Mouse (Mus musculus) cortical plate, adult 2 months (tissue): Measurements from ENCODE around the gene Tspan9. TPM values are rescaled to one million over a fixed set of nuclear protein-coding genes. Genes with fewer than 3 reads are reported as not detected.

Source experiments
- H3K27ac ChIP-seq: fragments of 200-500 bp; 2 replicates; pipeline ENCODE4 v1.5.1; 2012; ENCODE audit warnings: low read length, control low read depth, inconsistent platforms; ENCODE audit not compliant: insufficient read depth
- H3K4me1 ChIP-seq: fragments of 200-500 bp; 2 replicates; pipeline ENCODE4 v1.6.1; 2011; ENCODE audit warnings: low read length; ENCODE audit not compliant: control insufficient read depth, insufficient read depth
- H3K4me3 ChIP-seq: fragments of 200-500 bp; 2 replicates; pipeline ENCODE4 v1.5.1; 2011; ENCODE audit warnings: mild to moderate bottlenecking, low read length, control low read depth; ENCODE audit not compliant: insufficient read depth
- CTCF ChIP-seq: fragments of 200-500 bp; IDR thresholded peaks from 2 replicates; pipeline ENCODE4 v1.5.1; 2011; ENCODE audit warnings: mild to moderate bottlenecking, control low read depth, low read length; ENCODE audit not compliant: insufficient read depth; ENCODE audit errors: extremely low read depth
- POLR2A ChIP-seq: fragments of 200-500 bp; IDR thresholded peaks from 2 replicates; pipeline ENCODE4 v1.6.1; 2011; ENCODE audit warnings: mild to moderate bottlenecking, low read length, control low read depth; ENCODE audit not compliant: insufficient read depth; ENCODE audit errors: extremely low read depth
- polyA plus RNA-seq: library from polyadenylated mRNA; depleted of rRNA; stranded (reverse); fragments of >200 nt; gene quantifications from 2 replicates; pipeline ENCODE4 v1.2.3, GENCODE M21; 2012

The Tspan9 gene
- polyA plus RNA-seq, 1 experiment = 55.5 TPM

GRCm38 (mm10) chr6:128134196-128134924 is 9.0 kb downstream of the Tspan9 start:
- peak overlapping the region; percentile 10; the same call in 1 of the 2 replicates for H3K27ac ChIP-seq
- H3K4me3 ChIP-seq = no peak overlapping the region
- TF ChIP-seq POLR2A (no peak), CTCF (no peak)

GRCm38 (mm10) chr6:128133679-128134191 is 9.7 kb downstream of the Tspan9 start:
- peaks cover 2% of the 10 kb centered on the region; the same call in 1 of the 2 replicates for H3K4me1 ChIP-seq
- 0 out of 2 replicates have a peak overlapping the region, but pooled peaks have one; percentile 10 for H3K27ac ChIP-seq
- no peak overlapping the region for H3K4me3 ChIP-seq
- TF ChIP-seq POLR2A (no peak), CTCF (no peak)

More at GRCm38 (mm10) chr6:128134196-128134924, 9.0 kb downstream of the Tspan9 start:
- H3K4me1 ChIP-seq = peaks cover 2% of the 10 kb centered on the region; the same call in 1 of the 2 replicates

GRCm38 (mm10) chr6:128132581-128132980 is 10.8 kb downstream of the Tspan9 start:
- H3K4me3 ChIP-seq = no peak overlapping the region
- H3K4me1 ChIP-seq = peaks cover 2% of the 10 kb centered on the region; the same call in 1 of the 2 replicates
- TF ChIP-seq CTCF (no peak), POLR2A (no peak)
- no peak overlapping the region for H3K27ac ChIP-seq

GRCm38 (mm10) chr6:128131390-128131789 is 12.0 kb downstream of the Tspan9 start:
- peaks cover 2% of the 10 kb centered on the region; the same call in 1 of the 2 replicates for H3K4me1 ChIP-seq
- TF ChIP-seq CTCF = no peak
- TF ChIP-seq POLR2A = no peak
- H3K4me3 ChIP-seq = no peak overlapping the region
- no peak overlapping the region for H3K27ac ChIP-seq

- Histone ChIP-seq H3K4me3 (no peak overlapping the region), H3K4me1 (no peaks in the 10 kb centered on the region), H3K27ac (peak overlapping the region; percentile 48; the same call in 1 of the 2 replicates)
- TF ChIP-seq CTCF (no peak), POLR2A (no peak)
Observed at GRCm38 (mm10) chr6:128130686-128131085, 12.7 kb downstream of the Tspan9 start.

GRCm38 (mm10) chr6:128129382-128129781 is 14.0 kb downstream of the Tspan9 start:
- no peaks in the 10 kb centered on the region for H3K4me1 ChIP-seq
- no peak overlapping the region for H3K27ac ChIP-seq
- TF ChIP-seq CTCF (no peak), POLR2A (no peak)
- H3K4me3 ChIP-seq = no peak overlapping the region

GRCm38 (mm10) chr6:128127312-128127711 is 16.1 kb downstream of the Tspan9 start:
- H3K4me3 ChIP-seq = no peak overlapping the region
- H3K4me1 ChIP-seq = no peaks in the 10 kb centered on the region; the same call in 1 of the 2 replicates
- TF ChIP-seq POLR2A = no peak
- TF ChIP-seq CTCF = no peak
- no peak overlapping the region for H3K27ac ChIP-seq

- Histone ChIP-seq H3K27ac (no peak overlapping the region), H3K4me3 (no peak overlapping the region), H3K4me1 (no peaks in the 10 kb centered on the region; the same call in none of the 2 replicates)
- TF ChIP-seq POLR2A (no peak), CTCF (no peak)
Observed at GRCm38 (mm10) chr6:128126876-128127275, 16.5 kb downstream of the Tspan9 start.

- no peaks in the 10 kb centered on the region; the same call in none of the 2 replicates for H3K4me1 ChIP-seq
- H3K27ac ChIP-seq = no peak overlapping the region
- no peak for TF ChIP-seq POLR2A
- no peak for TF ChIP-seq CTCF
- H3K4me3 ChIP-seq = no peak overlapping the region
Observed at GRCm38 (mm10) chr6:128125464-128125863, 17.9 kb downstream of the Tspan9 start.

GRCm38 (mm10) chr6:128124222-128124971 is 19.0 kb downstream of the Tspan9 start:
- H3K4me1 ChIP-seq = no peaks in the 10 kb centered on the region; the same call in none of the 2 replicates
- TF ChIP-seq CTCF (no peak), POLR2A (no peak)
- no peak overlapping the region for H3K4me3 ChIP-seq
- H3K27ac ChIP-seq = no peak overlapping the region
